Mouse (Mus musculus) left cerebral cortex, adult 11 months (tissue): ENCODE data around the gene Gpa33.

Experiments used
- DNase-seq: peaks from one replicate; pipeline ENCODE4 v3.0.0; 2022; ENCODE audit warnings: low spot score

Gene Gpa33

GRCm38 (mm10) chr1:166164580-166164979 lies 34.5 kb downstream of the Gpa33 start:
- no peak for DNase-seq

DNA sequence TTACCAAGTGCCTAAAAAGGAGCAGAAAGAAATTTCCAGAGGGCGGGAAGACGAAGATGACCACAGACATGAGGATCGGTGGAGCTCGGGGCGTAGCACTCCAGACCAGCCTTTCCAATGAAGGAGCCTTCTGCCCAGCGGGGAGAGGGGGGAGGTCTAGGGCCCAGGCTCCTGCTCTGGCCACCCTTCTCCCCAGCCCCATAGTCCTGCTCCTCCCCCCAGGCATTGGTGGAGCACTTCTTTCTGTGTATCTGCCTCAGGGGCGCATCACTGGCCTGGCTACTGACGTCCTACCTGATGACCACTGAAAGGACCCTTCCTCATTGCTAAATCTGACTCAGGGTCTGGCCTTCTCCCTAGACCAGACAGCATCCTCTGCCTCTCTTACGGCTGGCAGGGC lies 35.1 kb downstream of the Gpa33 start:
- DNase-seq: no peak

GRCm38 (mm10) chr1:166167405-166167804 lies 37.4 kb downstream of the Gpa33 start:
- DNase-seq: no peak

- no peak for DNase-seq
Observed at GRCm38 (mm10) chr1:166168017-166168416, 38.0 kb downstream of the Gpa33 start.

GRCm38 (mm10) chr1:166169713-166170112 lies 39.7 kb downstream of the Gpa33 start:
- DNase-seq: no peak

GRCm38 (mm10) chr1:166170852-166171251 lies 40.8 kb downstream of the Gpa33 start:
- no peak for DNase-seq

- DNase-seq: no peak
Observed at GRCm38 (mm10) chr1:166172992-166173391, 43.0 kb downstream of the Gpa33 start.

DNA sequence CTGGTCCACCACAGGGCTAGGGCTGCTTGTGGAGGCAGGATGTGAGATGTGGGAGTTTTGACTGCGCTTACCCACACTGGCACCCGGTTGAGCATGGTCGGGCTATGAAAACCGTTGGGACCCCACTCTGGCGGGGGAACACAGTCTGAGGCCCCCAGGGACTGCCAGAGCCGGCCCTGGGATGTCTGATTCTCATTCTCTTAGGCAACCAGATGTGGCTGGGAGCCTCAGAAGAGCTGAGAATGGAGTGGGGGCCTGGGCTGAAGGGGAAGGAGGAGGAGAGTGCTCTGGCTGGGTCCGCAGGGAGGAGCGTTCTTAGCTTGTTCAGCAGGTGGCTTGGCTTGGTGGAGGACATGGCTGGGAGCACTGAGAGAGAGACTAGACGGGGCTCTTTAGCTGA lies 43.6 kb downstream of the Gpa33 start:
- no peak for DNase-seq

- no peak for DNase-seq
Observed at GRCm38 (mm10) chr1:166181510-166181909, 51.5 kb downstream of the Gpa33 start.

DNA sequence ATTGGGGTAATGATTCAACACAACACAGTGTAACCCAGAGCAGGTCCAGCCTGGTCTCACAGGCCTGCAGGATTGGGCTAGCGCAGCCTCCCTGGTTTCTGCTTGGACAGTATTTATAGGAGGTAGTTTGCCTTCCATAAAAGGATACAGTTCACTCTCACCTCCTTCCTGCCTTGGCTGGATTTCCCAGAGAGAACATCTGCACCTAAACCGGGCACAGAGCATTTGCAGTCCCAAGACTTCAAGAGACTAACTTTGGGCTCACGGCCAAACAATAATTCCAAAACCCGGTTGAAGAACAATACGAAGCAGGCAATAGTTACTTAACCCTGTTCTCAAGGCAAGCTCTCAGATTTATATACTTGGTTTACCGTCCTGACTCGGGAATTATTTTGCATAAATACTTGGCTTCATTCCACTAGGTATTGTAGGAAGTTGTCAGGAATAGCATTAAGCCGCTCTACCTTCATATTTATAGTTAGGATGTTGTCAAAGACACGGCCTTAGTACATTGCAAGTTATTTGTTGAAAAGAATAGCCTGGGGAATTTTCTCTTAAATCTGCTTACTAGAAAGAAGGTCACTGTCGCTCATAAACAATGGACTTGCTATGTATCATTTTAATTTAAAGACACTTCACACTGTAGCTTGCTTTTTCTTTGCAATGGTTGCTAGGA lies 53.1 kb downstream of the Gpa33 start:
- DNase-seq: no peak

- DNase-seq: no peak
Observed at GRCm38 (mm10) chr1:166184391-166185229, 54.6 kb downstream of the Gpa33 start.

- DNase-seq: no peak
Observed at GRCm38 (mm10) chr1:166185357-166185756, 55.3 kb downstream of the Gpa33 start.

DNA sequence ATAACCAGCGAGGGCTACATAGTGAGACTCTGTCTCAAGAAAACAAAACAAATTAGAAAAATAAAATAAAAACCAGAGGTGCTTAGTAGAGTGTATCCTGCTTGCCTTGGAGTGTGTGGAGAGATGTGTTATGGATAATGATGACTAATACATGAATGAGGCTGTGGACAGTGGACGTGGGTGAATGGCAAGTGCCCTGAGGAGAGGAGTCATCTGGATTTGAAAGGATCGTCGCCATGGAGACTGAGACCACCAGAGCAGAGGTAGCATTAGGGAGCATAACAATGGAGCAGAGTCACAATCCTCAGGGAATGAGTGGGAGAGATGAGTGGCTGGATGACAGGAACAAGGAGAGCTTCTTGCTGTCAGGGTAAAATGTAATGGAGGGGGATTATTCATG lies 59.8 kb downstream of the Gpa33 start:
- no peak for DNase-seq

GRCm38 (mm10) chr1:166204171-166204570 lies 74.1 kb downstream of the Gpa33 start:
- DNase-seq: no peak

- DNase-seq: no peak
Observed at GRCm38 (mm10) chr1:166205159-166205558, 75.1 kb downstream of the Gpa33 start.

DNA sequence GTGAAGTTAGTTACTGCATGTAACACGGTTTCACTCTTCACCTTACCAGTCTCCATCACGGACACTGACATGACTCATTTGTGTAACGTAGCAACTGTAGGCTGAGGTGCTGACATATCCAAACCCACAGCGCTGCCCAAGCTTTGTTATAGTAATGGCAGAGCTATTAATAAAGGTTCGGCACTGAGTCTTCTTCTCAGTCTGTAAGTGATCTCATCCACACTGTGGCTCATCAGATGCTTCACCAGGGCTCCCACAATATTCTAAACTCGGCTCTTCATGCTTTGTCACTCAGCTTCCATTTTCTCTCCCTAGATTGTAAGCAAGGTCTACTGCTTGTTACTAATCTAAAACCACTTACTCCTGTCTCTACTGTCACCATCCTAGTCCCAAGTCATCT lies 79.3 kb downstream of the Gpa33 start:
- DNase-seq: no peak

DNA sequence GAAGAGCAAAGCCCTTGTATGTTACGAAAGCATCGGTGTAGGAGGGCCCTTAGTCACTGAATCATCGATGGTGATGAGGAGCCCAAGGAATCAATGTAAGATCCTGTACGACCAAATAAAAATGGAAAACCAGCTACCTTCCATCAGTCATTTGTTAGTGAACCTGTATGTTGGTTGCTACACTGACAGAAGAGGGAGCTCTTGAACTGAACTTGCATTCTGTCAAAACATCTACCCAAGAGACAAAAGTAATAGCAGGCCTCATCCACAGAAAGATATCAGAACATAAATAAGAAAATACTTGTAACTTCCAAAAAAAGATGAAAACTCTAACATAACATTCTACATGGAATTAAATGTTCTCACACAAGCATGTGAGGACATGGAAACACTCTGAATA lies 84.1 kb downstream of the Gpa33 start:
- no peak for DNase-seq
